Mouse (Mus musculus): ENCODE measurements around the gene Tnfsf13b. TPM values are rescaled to one million over a fixed set of nuclear protein-coding genes. Genes with fewer than 3 reads are reported as not detected.

Tnfsf13b gene
- 2.4 TPM for polyA plus RNA-seq (2015; fragmentation: Illumina TruSeq; extraction: RNeasy Lipid Tissue Mini Kit (QIAGEN cat#74804); ENCODE audit: low read depth, low replicate concordance)

GRCm38 (mm10) chr8:10006156-10006985 is at the start of gene Tnfsf13b:
Tnfsf13b (plus strand) TSS chr8:10006467.

GRCm38 (mm10) chr8:9977573-9978314 is 28.5 kb upstream of the Tnfsf13b start, which contains the start of the genes Lig4 and Abhd13:
Lig4 (minus strand) TSS chr8:9977686.
Abhd13 (plus strand) TSS chr8:9977707.

Other genes with a start within 250 kb of the Tnfsf13b start
- 54.5 TPM for gene Fam155a, start 235.3 kb upstream of the Tnfsf13b start, polyA plus RNA-seq (2015; fragmentation: Illumina TruSeq; extraction: RNeasy Lipid Tissue Mini Kit (QIAGEN cat#74804); ENCODE audit: low read depth, low replicate concordance)
- gene Gm10217, start 142.2 kb upstream of the Tnfsf13b start, polyA plus RNA-seq (2015; fragmentation: Illumina TruSeq; extraction: RNeasy Lipid Tissue Mini Kit (QIAGEN cat#74804); ENCODE audit: low read depth, low replicate concordance), result not detected
- gene Lig4, start 28.8 kb upstream of the Tnfsf13b start, polyA plus RNA-seq (2015; fragmentation: Illumina TruSeq; extraction: RNeasy Lipid Tissue Mini Kit (QIAGEN cat#74804); ENCODE audit: low read depth, low replicate concordance), result 7.3 TPM
- gene Abhd13, start 28.8 kb upstream of the Tnfsf13b start, polyA plus RNA-seq (2015; fragmentation: Illumina TruSeq; extraction: RNeasy Lipid Tissue Mini Kit (QIAGEN cat#74804); ENCODE audit: low read depth, low replicate concordance), result 23.9 TPM
- 9.8 TPM for gene Myo16, start 147.4 kb downstream of the Tnfsf13b start, polyA plus RNA-seq (2015; fragmentation: Illumina TruSeq; extraction: RNeasy Lipid Tissue Mini Kit (QIAGEN cat#74804); ENCODE audit: low read depth, low replicate concordance)